Comparison of ENCODE assay signal across 9 mouse cellular contexts in genomic region chr12:32144513-32144912, GRCm38 (mm10).
A peak's percentile ranks its signal among the peaks of the same experiment; 100 is the strongest.
DNase-seq lines count a peak whose midpoint lies in the region; ATAC-seq and TF ChIP-seq lines count a peak whose summit lies in the region.
"Had no signal": no experiment of that assay in that cellular context is flagged by ENCODE, and none has a peak within 500 bp of the region (broad histone marks: within the 10 kb centered on the region; RNA-seq: fewer than 3 reads in every experiment).

No protein-coding gene starts in this region.

- peak; percentile 47 for DNase-seq in ES-E14 (ENCODE audit: low read depth, low spot score)
- DNase-seq in cerebellum, adult 18-20 months, result peak; percentile 28 to 31
- peak; percentile 83 for DNase-seq in forebrain, postnatal 0 days
- DNase-seq in hindbrain, embryonic 11.5 days (ENCODE audit: low spot score), result peak; percentile 82
- peak; percentile 55 for DNase-seq in layer of hippocampus, adult 9-10 months (ENCODE audit: low spot score)
- peak; percentile 73 for DNase-seq in ovary, postnatal 14 days (ENCODE audit: low spot score)
- peak; percentile 88 for DNase-seq in thymus, postnatal 25 days

- H3K4me3 ChIP-seq in ES-E14 (ENCODE audit: insufficient read depth in 1 of 2, low read depth in 1 of 2, low read length in 2 of 2, poor library complexity in 1 of 2, severe bottlenecking in 1 of 2), result no peak overlapping the region
- H3K4me3 ChIP-seq in forebrain, postnatal 0 days (ENCODE audit: low read depth, low read length), result no peak overlapping the region
- H3K4me3 ChIP-seq in hindbrain, embryonic 11.5 days (ENCODE audit: low read depth, low read length), result no peak overlapping the region
- no peak overlapping the region for H3K4me3 ChIP-seq in lung, embryonic 16.5 days (ENCODE audit: low read length)
- H3K4me3 ChIP-seq: limb, embryonic 15.5 days had no signal

- peak; percentile 77 for TF ChIP-seq CTCF in forebrain, postnatal 0 days (IDR thresholded peaks at IDR 0.05; ENCODE audit: low read depth)

- H3K9me3 ChIP-seq in ES-E14 (ENCODE audit: control insufficient read depth, insufficient read depth, low read depth, low read length), result no peaks in the 10 kb centered on the region
- no peaks in the 10 kb centered on the region for H3K9me3 ChIP-seq in forebrain, postnatal 0 days (ENCODE audit: low read length)
- no peaks in the 10 kb centered on the region for H3K9me3 ChIP-seq in hindbrain, embryonic 11.5 days (ENCODE audit: control insufficient read depth, low read length)
- no peaks in the 10 kb centered on the region for H3K9me3 ChIP-seq in lung, embryonic 16.5 days (ENCODE audit: control insufficient read depth, low read length)
- H3K9me3 ChIP-seq: limb, embryonic 15.5 days had no signal

- no peaks in the 10 kb centered on the region for H3K27me3 ChIP-seq in forebrain, postnatal 0 days (ENCODE audit: insufficient read depth, low read length)
- no peaks in the 10 kb centered on the region for H3K27me3 ChIP-seq in hindbrain, embryonic 11.5 days (ENCODE audit: control insufficient read depth, insufficient read depth, low read length)
- no peaks in the 10 kb centered on the region for H3K27me3 ChIP-seq in lung, embryonic 16.5 days (ENCODE audit: control insufficient read depth, insufficient read depth, low read depth, low read length)

- H3K4me1 ChIP-seq in ES-E14 (ENCODE audit: control insufficient read depth in 2 of 2, insufficient read depth in 2 of 2, low read length in 2 of 2, poor library complexity in 1 of 2), result no peaks in the 10 kb centered on the region
- H3K4me1 ChIP-seq in forebrain, postnatal 0 days (ENCODE audit: insufficient read depth), result no peaks in the 10 kb centered on the region
- no peaks in the 10 kb centered on the region for H3K4me1 ChIP-seq in hindbrain, embryonic 11.5 days (replicated peaks; ENCODE audit: control insufficient read depth, insufficient read depth, low read length)
- no peaks in the 10 kb centered on the region for H3K4me1 ChIP-seq in lung, embryonic 16.5 days (replicated peaks; ENCODE audit: control insufficient read depth, insufficient read depth, low read length)
- H3K4me1 ChIP-seq: limb, embryonic 15.5 days had no signal

- in situ Hi-C loops in ES-E14 (cut with MboI; ENCODE audit: low sequenced_read_pairs in 2 of 2, unreplicated experiment in 2 of 2), result loop anchor here in 1 of 2 experiments (10.0 kb wide), 1 partner anchor 170 kb away; no protein-coding TSS in a partner anchor

- ATAC-seq in forebrain, postnatal 0 days, result peak; percentile 89
- ATAC-seq in hindbrain, embryonic 11.5 days (ENCODE audit: low FRiP score), result peak; percentile 84; the same call in 1 of the 2 replicates
- ATAC-seq in lung, embryonic 16.5 days (ENCODE audit: low read depth), result peak; percentile 74

- no peaks in the 10 kb centered on the region for H3K36me3 ChIP-seq in ES-E14 (ENCODE audit: control insufficient read depth, insufficient read depth, low read length, poor library complexity, severe bottlenecking)
- H3K36me3 ChIP-seq in forebrain, postnatal 0 days (ENCODE audit: insufficient read depth), result no peaks in the 10 kb centered on the region
- no peaks in the 10 kb centered on the region for H3K36me3 ChIP-seq in hindbrain, embryonic 11.5 days (ENCODE audit: control insufficient read depth, insufficient read depth, low read length)
- no peaks in the 10 kb centered on the region for H3K36me3 ChIP-seq in lung, embryonic 16.5 days (ENCODE audit: control insufficient read depth, insufficient read depth, low read length)
- H3K36me3 ChIP-seq: limb, embryonic 15.5 days had no signal

- no peak overlapping the region for H3K9ac ChIP-seq in ES-E14 (ENCODE audit: insufficient read depth, low read depth, low read length, poor library complexity, severe bottlenecking)
- H3K9ac ChIP-seq in forebrain, postnatal 0 days, result no peak overlapping the region
- no peak overlapping the region for H3K9ac ChIP-seq in hindbrain, embryonic 11.5 days (ENCODE audit: low read depth, low read length)
- H3K9ac ChIP-seq in lung, embryonic 16.5 days (ENCODE audit: low read length), result no peak overlapping the region
- H3K9ac ChIP-seq: limb, embryonic 15.5 days had no signal

- WGBS in forebrain, postnatal 0 days, result 3% methylated on average over 5 of the region's 5 CpGs
- 5% methylated on average over 5 of the region's 5 CpGs for WGBS in hindbrain, embryonic 11.5 days
- under 1% methylated on average over 5 of the region's 5 CpGs for WGBS in lung, embryonic 16.5 days

- H3K4me2 ChIP-seq in forebrain, postnatal 0 days (ENCODE audit: low read depth), result no peak overlapping the region
- no peak overlapping the region for H3K4me2 ChIP-seq in hindbrain, embryonic 11.5 days (replicated peaks; ENCODE audit: low read depth, low read length)
- no peak overlapping the region for H3K4me2 ChIP-seq in lung, embryonic 16.5 days (ENCODE audit: low read depth, low read length)
- H3K4me2 ChIP-seq: limb, embryonic 15.5 days had no signal

- no peak overlapping the region for H3K27ac ChIP-seq in ES-E14 (ENCODE audit: insufficient read depth, low read depth, low read length, poor library complexity, severe bottlenecking)
- no peak overlapping the region for H3K27ac ChIP-seq in forebrain, postnatal 0 days (ENCODE audit: low read depth, low read length)
- H3K27ac ChIP-seq in hindbrain, embryonic 11.5 days (ENCODE audit: low read depth, low read length), result no peak overlapping the region
- H3K27ac ChIP-seq in lung, embryonic 16.5 days (ENCODE audit: low read length), result no peak overlapping the region
- H3K27ac ChIP-seq: limb, embryonic 15.5 days had no signal

TF ChIP-seq in ES-E14, 5 proteins besides CTCF, POLR2A, EP300 and RAD21:
- no peak for TF ChIP-seq CHD2 (IDR thresholded peaks at IDR 0.05; ENCODE audit: low read depth, low read length)
- peak; percentile 70; the same call in 1 of the 2 replicates for TF ChIP-seq ZC3H11A (IDR thresholded peaks at IDR 0.05; ENCODE audit: borderline replicate concordance, low read depth, low read length)
- TF ChIP-seq MAFK (IDR thresholded peaks at IDR 0.05; ENCODE audit: insufficient read depth, low read depth, low read length), result no peak
- TF ChIP-seq HCFC1 (IDR thresholded peaks at IDR 0.05; ENCODE audit: borderline replicate concordance, insufficient read depth, low read length), result no peak

Comparison
In these comparisons a context has a peak if more than half of its experiments do, and no peak if none do; other contexts are left out.
1. DNase-seq: peak in every context shown above with its lines; median percentile 88 in thymus, postnatal 25 days; 83 in forebrain, postnatal 0 days; 82 in hindbrain, embryonic 11.5 days; 73 in ovary, postnatal 14 days; 55 in layer of hippocampus, adult 9-10 months; 47 in ES-E14; 30 in cerebellum, adult 18-20 months.